Comparison of ENCODE assay signal across 11 mouse cellular contexts in genomic region chr17:86345234-86346005, GRCm38 (mm10).
DNase-seq lines count a peak whose midpoint lies in the region; ATAC-seq and TF ChIP-seq lines count a peak whose summit lies in the region.
"Had no signal": no experiment of that assay in that cellular context is flagged by ENCODE, and none has a peak within 500 bp of the region (broad histone marks: within the 10 kb centered on the region; RNA-seq: fewer than 3 reads in every experiment).

No protein-coding gene starts in this region.

- TF ChIP-seq POLR2A in thymus, adult 2 months (IDR thresholded peaks at IDR 0.05; ENCODE audit: control insufficient read depth, extremely low read depth, insufficient read depth, low read length, poor library complexity) = no peak

- H3K4me3 ChIP-seq in embryonic facial prominence, embryonic 14.5 days (ENCODE audit: low read depth, low read length) = no peak overlapping the region
- no peak overlapping the region for H3K4me3 ChIP-seq in left cerebral cortex, adult 2 months
- H3K4me3 ChIP-seq in thymus, adult 2 months (ENCODE audit: control insufficient read depth, insufficient read depth, low read length) = no peak overlapping the region
- no peak overlapping the region for H3K4me3 ChIP-seq in hindbrain, embryonic 12.5 days
- H3K4me3 ChIP-seq: heart, adult 2 months had no signal

- peak; percentile 95 for DNase-seq in right cerebral cortex, adult 18-20 months
- DNase-seq in right cerebral cortex, postnatal 4 days = no peak
- DNase-seq in embryonic facial prominence, embryonic 14.5 days (ENCODE audit: low spot score) = no peak
- DNase-seq in left cerebral cortex, adult 2 months (ENCODE audit: extremely low spot score in 1 of 2, low spot score in 2 of 2) = peak; percentile 85
- no peak for DNase-seq in thymus, adult 2 months
- no peak for DNase-seq in lung, adult 18-20 months
- DNase-seq: heart, adult 2 months; lung, postnatal 14 days; spleen, adult 18-20 months; thymus, postnatal 4 days had no signal

- no peak overlapping the region for H3K9ac ChIP-seq in embryonic facial prominence, embryonic 14.5 days (ENCODE audit: low read depth, low read length)
- no peak overlapping the region for H3K9ac ChIP-seq in hindbrain, embryonic 12.5 days

- H3K36me3 ChIP-seq in embryonic facial prominence, embryonic 14.5 days (ENCODE audit: control insufficient read depth, insufficient read depth, low read length) = no peaks in the 10 kb centered on the region
- no peaks in the 10 kb centered on the region for H3K36me3 ChIP-seq in thymus, adult 2 months (ENCODE audit: control insufficient read depth, insufficient read depth, low read length)
- H3K36me3 ChIP-seq in hindbrain, embryonic 12.5 days = no peaks in the 10 kb centered on the region

- no peaks in the 10 kb centered on the region for H3K27me3 ChIP-seq in embryonic facial prominence, embryonic 14.5 days (replicated peaks; ENCODE audit: control insufficient read depth, insufficient read depth, low read length)
- H3K27me3 ChIP-seq in thymus, adult 2 months (ENCODE audit: control insufficient read depth, insufficient read depth, low read length) = no peaks in the 10 kb centered on the region
- no peaks in the 10 kb centered on the region for H3K27me3 ChIP-seq in hindbrain, embryonic 12.5 days

- H3K4me2 ChIP-seq in embryonic facial prominence, embryonic 14.5 days (ENCODE audit: low read depth, low read length) = no peak overlapping the region; the same call in 1 of the 2 replicates
- no peak overlapping the region for H3K4me2 ChIP-seq in hindbrain, embryonic 12.5 days (replicated peaks)

- no peak for TF ChIP-seq CTCF in left cerebral cortex, adult 2 months (IDR thresholded peaks at IDR 0.05)
- no peak for TF ChIP-seq CTCF in thymus, adult 2 months (IDR thresholded peaks at IDR 0.05; ENCODE audit: borderline replicate concordance, control insufficient read depth, extremely low read depth, insufficient read depth, low read length, poor library complexity)

- WGBS in embryonic facial prominence, embryonic 14.5 days = 67% methylated on average over 22 of the region's 22 CpGs
- WGBS in thymus, adult 2 months = 97% methylated on average over 22 of the region's 22 CpGs
- 82% methylated on average over 22 of the region's 22 CpGs for WGBS in hindbrain, embryonic 12.5 days

- intact Hi-C loops in left cerebral cortex, adult 2 months (cut with DNase I) = loop anchor here (1.0 to 5.0 kb wide), 6 partner anchors 25 to 178 kb away; partner anchors contain the start of gene Prkce

- peaks cover 17% of the 10 kb centered on the region for H3K4me1 ChIP-seq in embryonic facial prominence, embryonic 14.5 days (ENCODE audit: control insufficient read depth, insufficient read depth, low read length)
- H3K4me1 ChIP-seq in thymus, adult 2 months (replicated peaks; ENCODE audit: control insufficient read depth, insufficient read depth, low read length) = no peaks in the 10 kb centered on the region
- H3K4me1 ChIP-seq in hindbrain, embryonic 12.5 days = peaks cover 3% of the 10 kb centered on the region; the same call in 1 of the 2 replicates

- peak overlapping the region; percentile 44; the same call in 1 of the 2 replicates for H3K27ac ChIP-seq in embryonic facial prominence, embryonic 14.5 days (replicated peaks; ENCODE audit: low read depth, low read length)
- H3K27ac ChIP-seq in left cerebral cortex, adult 2 months = peak overlapping the region; percentile 68
- no peak overlapping the region for H3K27ac ChIP-seq in thymus, adult 2 months (ENCODE audit: control insufficient read depth, insufficient read depth, low read length)
- no peak overlapping the region for H3K27ac ChIP-seq in hindbrain, embryonic 12.5 days

- H3K9me3 ChIP-seq in embryonic facial prominence, embryonic 14.5 days (ENCODE audit: control insufficient read depth, low read length) = no peaks in the 10 kb centered on the region
- no peaks in the 10 kb centered on the region for H3K9me3 ChIP-seq in hindbrain, embryonic 12.5 days (replicated peaks)

- no peak for ATAC-seq in embryonic facial prominence, embryonic 14.5 days (ENCODE audit: low read depth)
- no peak for ATAC-seq in hindbrain, embryonic 12.5 days (ENCODE audit: low FRiP score)

Comparison
In these comparisons a context has a peak if more than half of its experiments do, and no peak if none do; other contexts are left out.
1. DNase-seq: peak in right cerebral cortex, adult 18-20 months (single experiment) and left cerebral cortex, adult 2 months (2 of 2); none in right cerebral cortex, postnatal 4 days (single experiment), embryonic facial prominence, embryonic 14.5 days (single experiment), thymus, adult 2 months (single experiment) and lung, adult 18-20 months (0 of 2).
2. H3K27ac ChIP-seq: peak in embryonic facial prominence, embryonic 14.5 days (single experiment) and left cerebral cortex, adult 2 months (single experiment); none in thymus, adult 2 months (single experiment) and hindbrain, embryonic 12.5 days (single experiment).